Mouse (Mus musculus): ENCODE measurements around the gene Slc22a23. TPM values are rescaled to one million over a fixed set of nuclear protein-coding genes. Genes with fewer than 3 reads are reported as not detected.

Gene Slc22a23
- polyA plus RNA-seq, 1 experiment from 2014 or later = 6.2 TPM

DNA sequence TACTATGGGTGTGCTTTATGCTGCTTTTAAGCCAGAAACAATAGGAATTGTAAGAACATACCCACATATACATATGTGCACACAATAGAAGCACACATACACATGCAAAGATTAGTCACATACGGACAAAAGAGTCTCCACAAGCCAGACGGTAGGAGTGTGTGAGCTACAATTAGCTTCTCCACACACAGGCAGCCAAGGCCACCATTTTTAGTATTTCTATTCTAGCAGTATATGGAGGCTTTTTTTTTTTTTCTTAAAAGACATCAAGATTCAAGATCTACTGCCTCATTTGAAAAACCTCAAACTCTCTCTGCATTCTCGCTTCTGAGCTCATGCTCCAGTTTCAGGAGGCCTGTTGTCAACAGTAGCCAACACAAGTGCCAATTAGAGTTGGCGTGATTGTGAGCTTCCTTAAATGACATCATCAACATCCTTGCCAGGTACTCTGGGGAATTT, 31.9 kb downstream of the Slc22a23 start:
- Histone ChIP-seq H3K36me3 (peaks cover 21% of the 10 kb centered on the region), H3K27me3 (no peaks in the 10 kb centered on the region), H3K9ac (peak overlapping the region; percentile 65), H3K4me1 (replicated peaks) (peaks cover 94% of the 10 kb centered on the region), H3K9me3 (replicated peaks) (no peaks in the 10 kb centered on the region), H3K4me2 (peak overlapping the region; percentile 54), H3K27ac (peak overlapping the region; percentile 94), H3K4me3 (replicated peaks) (peak overlapping the region; percentile 6; the same call in 1 of the 2 replicates)
- WGBS (ENCODE audit: insufficient replicate concordance) = 61% methylated on average over 4 of the region's 4 CpGs
- ATAC-seq (ENCODE audit: low read depth) = no peak
- DNase-seq = no peak

DNA sequence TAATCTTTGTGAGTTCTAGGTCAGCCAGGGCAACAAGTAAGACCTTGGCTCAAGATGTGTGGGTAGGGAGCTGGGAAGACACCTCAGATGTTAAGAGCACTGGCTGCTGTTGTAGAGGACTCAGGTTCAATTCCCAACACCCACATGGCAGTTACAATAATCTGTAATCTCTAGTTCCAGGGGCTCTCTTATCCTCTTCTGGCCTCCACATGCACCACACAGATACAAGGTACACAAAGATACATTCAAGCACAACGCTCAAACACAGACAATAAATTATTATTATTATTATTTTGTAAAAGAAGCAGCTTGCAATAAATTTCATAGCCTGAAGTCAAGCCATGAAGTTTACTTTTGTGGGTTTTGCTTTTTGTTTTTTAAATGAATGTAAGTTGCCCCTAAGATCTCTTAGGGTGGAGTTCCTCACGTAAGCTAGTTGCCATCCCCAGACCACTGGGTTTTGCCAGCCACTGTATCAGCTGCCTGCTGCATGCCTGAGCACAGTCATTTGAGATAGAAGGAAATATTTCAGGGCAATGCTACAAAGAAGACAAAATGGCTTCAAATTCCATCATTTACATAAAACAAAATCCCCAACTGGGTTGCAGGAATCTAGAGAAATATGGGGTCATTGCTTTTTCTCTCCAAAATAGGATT, 32.5 kb downstream of the Slc22a23 start:
- Histone ChIP-seq H3K27me3 (no peaks in the 10 kb centered on the region), H3K9ac (peak overlapping the region; percentile 65), H3K4me2 (peak overlapping the region; percentile 54), H3K4me1 (replicated peaks) (peaks cover 94% of the 10 kb centered on the region), H3K36me3 (peaks cover 16% of the 10 kb centered on the region), H3K9me3 (replicated peaks) (no peaks in the 10 kb centered on the region), H3K27ac (peak overlapping the region; percentile 94), H3K4me3 (replicated peaks) (peak overlapping the region; percentile 6; the same call in 1 of the 2 replicates)
- WGBS (ENCODE audit: insufficient replicate concordance) = 22% methylated on average over 2 of the region's 2 CpGs
- ATAC-seq (ENCODE audit: low read depth) (peak; percentile 95), DNase-seq (peak; percentile 69)

DNA sequence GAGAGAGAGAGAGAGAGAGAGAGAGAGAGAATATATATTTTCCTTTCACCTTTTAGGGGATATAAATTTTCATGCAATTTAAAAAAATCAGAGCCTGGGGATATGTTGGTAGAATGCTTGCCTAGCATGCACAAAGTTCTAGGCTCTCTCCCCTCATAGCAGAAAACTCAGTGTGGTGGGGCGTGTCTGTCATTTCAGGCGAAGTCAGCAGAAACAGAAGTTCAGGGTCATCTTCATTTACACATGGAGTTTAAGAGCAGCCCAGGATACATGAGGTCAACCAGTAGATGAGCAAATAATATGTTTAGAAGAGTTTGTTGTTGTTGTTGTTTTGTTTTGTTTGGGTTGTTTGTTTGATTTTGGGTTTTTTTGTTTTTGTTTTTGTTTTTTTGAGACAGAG, 33.4 kb downstream of the Slc22a23 start:
- peak overlapping the region; percentile 54 for H3K4me2 ChIP-seq
- no peaks in the 10 kb centered on the region for H3K9me3 ChIP-seq (replicated peaks)
- no peak for ATAC-seq (ENCODE audit: low read depth)
- peak overlapping the region; percentile 65 for H3K9ac ChIP-seq
- H3K27me3 ChIP-seq = no peaks in the 10 kb centered on the region
- no peak for DNase-seq
- H3K4me3 ChIP-seq (replicated peaks) = no peak overlapping the region
- WGBS (ENCODE audit: insufficient replicate concordance) = 32% methylated on average over 2 of the region's 2 CpGs
- H3K4me1 ChIP-seq (replicated peaks) = peaks cover 94% of the 10 kb centered on the region
- H3K36me3 ChIP-seq = peaks cover 7% of the 10 kb centered on the region
- peak overlapping the region; percentile 94 for H3K27ac ChIP-seq

DNA sequence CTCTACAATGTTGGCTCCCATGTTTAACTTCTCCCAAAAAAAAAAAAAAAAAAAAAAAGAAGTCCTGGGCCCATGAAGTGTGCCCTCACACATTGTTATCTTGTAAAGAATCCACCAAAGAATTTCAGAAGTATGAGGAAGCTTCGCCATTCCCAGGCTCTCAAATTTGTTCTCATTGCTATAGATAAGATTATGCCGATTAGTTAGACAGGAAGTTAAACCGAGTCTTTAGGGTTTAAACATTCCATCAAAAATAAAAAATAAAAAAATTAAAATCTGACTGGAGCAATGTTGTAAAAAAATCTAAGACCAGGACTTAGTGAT, 36.4 kb downstream of the Slc22a23 start:
- 35% methylated on average over 3 of the region's 3 CpGs for WGBS (ENCODE audit: insufficient replicate concordance)
- peak overlapping the region; percentile 78 for H3K27ac ChIP-seq

DNA sequence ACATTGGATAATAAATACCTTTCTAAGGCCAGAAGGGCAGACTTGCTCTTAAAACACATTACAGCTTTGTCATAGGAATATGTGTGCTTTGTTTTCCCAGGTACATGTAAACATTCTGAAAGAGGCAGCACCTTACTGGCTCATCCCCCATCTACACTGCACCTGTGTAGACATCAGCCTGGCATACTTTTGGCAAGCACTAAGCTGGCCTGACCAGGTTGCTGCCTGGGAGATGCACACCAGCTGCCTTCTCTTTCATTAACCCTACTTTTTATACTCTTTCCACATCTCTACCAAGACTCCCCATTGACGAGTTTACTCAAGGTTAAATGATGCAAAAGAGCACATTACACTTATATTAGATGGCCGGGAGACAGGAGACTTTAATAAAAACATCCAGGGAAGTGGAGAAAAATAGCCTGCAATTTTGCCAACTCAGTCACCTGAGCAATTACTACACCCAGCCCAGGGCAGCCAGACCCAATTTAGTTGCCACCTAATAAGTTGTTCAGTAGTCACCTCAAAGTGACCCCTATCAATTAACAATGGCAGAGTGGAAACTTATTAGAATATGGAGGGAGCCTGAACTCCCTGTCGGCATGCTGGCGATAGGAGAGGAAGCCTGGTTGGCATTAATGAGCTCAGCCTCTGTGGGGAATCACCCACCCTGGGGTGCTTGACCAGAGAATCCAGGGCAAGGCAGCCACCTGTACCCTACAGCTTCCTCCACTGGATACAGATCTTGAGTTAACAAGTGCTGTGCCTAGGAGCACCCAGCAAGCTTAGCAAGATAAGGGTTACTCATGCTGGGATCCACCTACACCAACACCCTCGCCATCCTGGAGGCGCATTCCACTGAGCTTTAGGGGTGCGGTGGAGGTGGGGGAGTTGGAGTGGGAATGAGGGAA, 37.0 kb downstream of the Slc22a23 start:
- no peaks in the 10 kb centered on the region for H3K9me3 ChIP-seq (replicated peaks)
- H3K4me2 ChIP-seq = peak overlapping the region; percentile 39
- H3K27me3 ChIP-seq = no peaks in the 10 kb centered on the region
- peak overlapping the region; percentile 78 for H3K27ac ChIP-seq
- no peak for DNase-seq
- WGBS (ENCODE audit: insufficient replicate concordance) = 61% methylated on average over 7 of the region's 7 CpGs
- peak overlapping the region; percentile 31 for H3K9ac ChIP-seq
- peaks cover 81% of the 10 kb centered on the region for H3K4me1 ChIP-seq (replicated peaks)
- no peak overlapping the region; the same call in 1 of the 2 replicates for H3K4me3 ChIP-seq (replicated peaks)
- peak; percentile 51 for ATAC-seq (ENCODE audit: low read depth)
- H3K36me3 ChIP-seq = peaks cover 27% of the 10 kb centered on the region

More for the DNA sequence above, 36.4 kb downstream of the Slc22a23 start:
- peaks cover 81% of the 10 kb centered on the region for H3K4me1 ChIP-seq (replicated peaks)
- H3K9me3 ChIP-seq (replicated peaks) = no peaks in the 10 kb centered on the region
- no peaks in the 10 kb centered on the region for H3K27me3 ChIP-seq
- DNase-seq (no peak), ATAC-seq (ENCODE audit: low read depth) (no peak)
- H3K9ac ChIP-seq = 0 out of 2 replicates have a peak overlapping the region, but pooled peaks have one; percentile 31
- peak overlapping the region; percentile 39 for H3K4me2 ChIP-seq
- peaks cover 20% of the 10 kb centered on the region for H3K36me3 ChIP-seq
- no peak overlapping the region for H3K4me3 ChIP-seq (replicated peaks)

DNA sequence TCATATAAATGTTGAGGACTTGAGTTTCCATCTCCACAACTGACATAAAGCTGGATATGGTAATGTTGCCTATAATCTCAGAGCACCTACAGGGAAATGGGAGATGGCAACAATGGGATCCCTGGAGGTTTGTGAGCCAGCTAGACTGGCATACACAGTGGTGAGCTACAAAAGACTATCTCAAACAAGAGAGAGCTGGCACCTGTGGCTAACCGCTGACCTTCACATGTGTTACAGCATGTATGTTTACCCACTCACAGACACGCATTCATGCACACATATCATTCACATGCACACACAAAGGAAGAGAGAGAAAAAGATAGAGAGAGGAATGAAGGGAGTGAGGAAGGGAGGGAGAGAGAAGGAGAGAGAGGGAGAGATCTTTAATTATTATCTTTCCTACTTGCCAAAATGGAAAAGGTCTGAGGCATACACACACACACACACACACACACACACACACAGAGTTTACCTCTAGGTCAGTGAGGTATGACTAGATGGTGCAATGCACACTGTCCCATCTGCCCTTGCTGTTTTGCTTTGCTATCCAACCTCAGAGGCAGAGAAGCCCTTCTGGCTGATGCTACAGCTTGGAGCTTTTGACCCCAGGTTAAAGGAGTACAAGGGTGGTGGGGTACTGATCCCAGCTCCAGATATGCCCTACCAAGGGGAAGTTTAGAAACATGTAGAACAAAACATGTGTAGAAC, 38.9 kb downstream of the Slc22a23 start:
- no peak overlapping the region for H3K4me3 ChIP-seq (replicated peaks)
- peak overlapping the region; percentile 78 for H3K27ac ChIP-seq
- H3K27me3 ChIP-seq = no peaks in the 10 kb centered on the region
- ATAC-seq (ENCODE audit: low read depth) (no peak), DNase-seq (no peak)
- no peak overlapping the region for H3K9ac ChIP-seq
- WGBS (ENCODE audit: insufficient replicate concordance) = 91% methylated on average over 2 of the region's 2 CpGs
- no peaks in the 10 kb centered on the region for H3K9me3 ChIP-seq (replicated peaks)
- H3K4me1 ChIP-seq (replicated peaks) = peaks cover 81% of the 10 kb centered on the region
- peaks cover 44% of the 10 kb centered on the region for H3K36me3 ChIP-seq
- no peak overlapping the region for H3K4me2 ChIP-seq

DNA sequence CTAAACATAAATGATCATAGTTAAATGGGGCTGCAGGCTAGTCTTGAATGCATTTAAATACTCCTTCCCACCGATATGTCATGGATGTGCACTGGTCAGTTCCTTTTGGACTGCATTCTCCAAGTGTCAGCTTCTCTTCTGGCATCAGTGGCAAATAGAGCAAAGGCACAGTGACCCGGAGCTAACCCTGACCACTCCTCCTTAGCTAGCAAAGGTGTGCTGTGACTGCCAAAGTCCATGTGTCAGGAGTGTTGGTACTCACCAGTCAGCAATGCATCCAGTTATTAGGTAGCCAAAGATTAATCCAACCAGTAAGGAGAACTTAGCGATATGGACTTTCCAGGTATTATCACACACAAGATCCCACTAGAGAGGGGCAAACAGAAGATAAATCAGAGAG, 40.1 kb downstream of the Slc22a23 start:
- ATAC-seq (ENCODE audit: low read depth) = no peak
- Histone ChIP-seq H3K27me3 (no peaks in the 10 kb centered on the region), H3K9ac (no peak overlapping the region), H3K4me2 (no peak overlapping the region), H3K36me3 (peaks cover 53% of the 10 kb centered on the region), H3K4me1 (replicated peaks) (peaks cover 83% of the 10 kb centered on the region), H3K4me3 (replicated peaks) (no peak overlapping the region), H3K9me3 (replicated peaks) (no peaks in the 10 kb centered on the region), H3K27ac (no peak overlapping the region)
- DNase-seq = no peak
- 80% methylated on average over 3 of the region's 3 CpGs for WGBS (ENCODE audit: insufficient replicate concordance)

DNA sequence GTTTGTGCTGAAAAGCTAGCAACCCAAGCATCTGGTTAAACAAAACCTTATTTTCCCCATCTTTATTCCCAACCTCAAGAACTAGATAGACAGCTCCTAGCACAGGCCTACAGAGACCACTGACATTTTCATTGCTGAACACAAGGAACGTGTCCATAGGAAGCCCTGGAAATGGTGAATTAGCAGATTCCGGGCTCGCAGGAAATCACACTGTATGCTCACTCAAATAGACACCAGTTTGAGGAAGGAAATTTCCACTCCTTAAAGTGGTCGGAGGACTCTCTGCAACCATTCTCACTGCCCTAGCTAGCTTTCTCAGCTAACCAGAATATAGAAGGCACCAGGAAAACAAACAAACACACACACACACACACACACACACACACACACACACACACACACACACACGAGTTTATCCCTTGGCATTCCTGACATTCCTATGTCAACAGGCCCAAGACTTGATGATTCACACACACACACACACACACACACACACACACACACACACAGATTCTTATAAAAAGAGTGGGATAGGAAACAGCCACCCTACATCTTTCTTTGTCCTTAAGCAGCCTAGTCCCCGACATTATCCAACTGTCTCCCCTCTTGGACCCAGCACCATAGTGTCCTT, 41.5 kb downstream of the Slc22a23 start:
- H3K4me2 ChIP-seq = no peak overlapping the region
- peaks cover 65% of the 10 kb centered on the region for H3K36me3 ChIP-seq
- H3K27me3 ChIP-seq = no peaks in the 10 kb centered on the region
- no peaks in the 10 kb centered on the region for H3K9me3 ChIP-seq (replicated peaks)
- H3K9ac ChIP-seq = no peak overlapping the region
- 63% methylated on average over 6 of the region's 6 CpGs for WGBS (ENCODE audit: insufficient replicate concordance)
- DNase-seq (no peak), ATAC-seq (ENCODE audit: low read depth) (no peak)
- no peak overlapping the region for H3K4me3 ChIP-seq (replicated peaks)
- peaks cover 84% of the 10 kb centered on the region for H3K4me1 ChIP-seq (replicated peaks)
- peak overlapping the region; percentile 32; the same call in 1 of the 2 replicates for H3K27ac ChIP-seq

DNA sequence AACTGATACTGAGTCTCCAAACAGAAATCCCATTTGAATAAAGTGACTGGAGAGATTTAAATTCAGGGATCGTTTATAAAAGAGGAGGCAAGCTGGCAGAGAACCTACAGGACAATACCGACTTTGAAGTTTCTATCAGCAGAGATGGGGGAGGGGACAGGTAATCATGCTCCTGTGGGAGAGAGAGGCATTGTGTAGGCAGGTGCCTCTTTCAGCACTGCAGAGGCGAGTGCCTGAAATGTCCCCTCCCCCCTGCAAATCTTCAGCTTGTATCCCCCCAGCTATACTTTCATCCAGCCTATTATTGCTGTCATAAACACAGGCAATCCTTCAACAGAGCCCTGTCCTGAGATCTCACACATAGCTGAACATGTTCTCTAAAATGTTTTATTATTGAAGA, 43.4 kb downstream of the Slc22a23 start:
- no peak for DNase-seq
- Histone ChIP-seq H3K36me3 (peaks cover 84% of the 10 kb centered on the region), H3K4me1 (replicated peaks) (peaks cover 74% of the 10 kb centered on the region), H3K4me2 (no peak overlapping the region), H3K9me3 (replicated peaks) (no peaks in the 10 kb centered on the region), H3K27ac (no peak overlapping the region), H3K9ac (no peak overlapping the region), H3K27me3 (no peaks in the 10 kb centered on the region), H3K4me3 (replicated peaks) (no peak overlapping the region)
- 61% methylated on average over 3 of the region's 3 CpGs for WGBS (ENCODE audit: insufficient replicate concordance)
- no peak for ATAC-seq (ENCODE audit: low read depth)

DNA sequence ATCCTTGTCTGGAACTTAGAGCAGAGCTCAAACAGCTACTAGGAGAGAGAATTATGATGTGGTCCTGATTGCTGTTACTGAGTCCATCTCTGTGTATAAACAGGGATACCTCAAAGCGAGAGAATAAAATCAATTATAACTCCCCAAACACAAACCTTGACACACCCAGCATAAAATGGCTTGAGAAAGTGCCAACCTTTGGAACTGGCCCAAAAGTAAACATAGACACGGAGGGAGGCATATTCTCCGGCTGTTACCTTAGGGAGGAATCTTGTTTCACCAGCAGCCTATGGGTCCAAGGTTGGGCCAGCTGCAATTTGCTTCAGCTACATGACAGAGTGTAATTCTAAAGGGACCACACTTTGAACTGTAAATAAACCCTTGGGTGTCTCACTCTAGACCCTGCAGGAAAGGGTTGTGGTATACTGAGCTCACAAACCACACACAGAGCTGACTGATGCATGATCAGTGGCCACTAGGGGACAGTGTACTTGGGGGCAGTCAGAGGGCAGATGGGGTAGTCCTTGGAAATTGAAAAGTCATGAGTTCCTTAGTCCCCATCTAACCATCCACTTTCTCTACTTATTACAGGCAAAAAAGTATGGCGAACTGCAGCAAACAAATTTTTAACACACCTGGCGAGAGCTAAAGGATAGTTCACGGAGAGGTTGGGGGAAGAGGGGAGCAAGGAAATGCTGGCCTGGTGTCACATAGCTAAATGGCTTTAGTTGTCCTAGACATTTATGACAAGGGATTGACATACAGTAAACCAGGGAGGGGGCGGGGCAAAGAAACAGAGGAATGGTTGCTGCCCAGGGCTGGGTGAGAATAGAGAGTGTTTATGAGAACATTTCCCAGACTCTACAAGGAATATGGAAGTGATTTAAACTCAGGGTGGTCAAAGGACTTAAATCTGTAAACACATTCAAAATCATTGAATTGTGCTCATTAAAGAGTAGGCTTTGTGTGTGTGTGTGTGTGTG, 45.3 kb downstream of the Slc22a23 start:
- WGBS (ENCODE audit: insufficient replicate concordance) = 82% methylated on average over 7 of the region's 7 CpGs
- DNase-seq = no peak

More for the DNA sequence above, 45.3 kb downstream of the Slc22a23 start:
- H3K9me3 ChIP-seq (replicated peaks) = no peaks in the 10 kb centered on the region
- peaks cover 88% of the 10 kb centered on the region for H3K36me3 ChIP-seq
- H3K9ac ChIP-seq = no peak overlapping the region
- H3K27ac ChIP-seq = peak overlapping the region; percentile 61
- H3K4me1 ChIP-seq (replicated peaks) = peaks cover 65% of the 10 kb centered on the region
- H3K27me3 ChIP-seq = no peaks in the 10 kb centered on the region
- no peak overlapping the region for H3K4me2 ChIP-seq
- H3K4me3 ChIP-seq (replicated peaks) = no peak overlapping the region
- ATAC-seq (ENCODE audit: low read depth) = peak; percentile 65
